ENCODE assay signal across 8 mouse cellular contexts in genomic region chr1:88260114-88260513, GRCm38 (mm10). TPM values are rescaled to one million over a fixed set of nuclear protein-coding genes. Genes with fewer than 3 reads are reported as not detected.
DNase-seq lines count a peak whose midpoint lies in the region; ATAC-seq and TF ChIP-seq lines count a peak whose summit lies in the region.

No protein-coding gene starts in this region.

- H3K4me1 ChIP-seq in cerebellum, adult 2 months (ENCODE audit: control insufficient read depth, insufficient read depth, low read length) = peaks cover 26% of the 10 kb centered on the region
- H3K4me1 ChIP-seq in neural tube, embryonic 14.5 days (ENCODE audit: control insufficient read depth, insufficient read depth, low read length) = no peaks in the 10 kb centered on the region

- H3K9me3 ChIP-seq in neural tube, embryonic 14.5 days (ENCODE audit: control insufficient read depth, low read length) = peaks cover 31% of the 10 kb centered on the region

- 72% methylated on average over 6 of the region's 6 CpGs for WGBS in cerebellum, adult 2 months
- 77% methylated on average over 6 of the region's 6 CpGs for WGBS in neural tube, embryonic 14.5 days

- H3K36me3 ChIP-seq in neural tube, embryonic 14.5 days (ENCODE audit: control insufficient read depth, insufficient read depth, low read length) = peaks cover 38% of the 10 kb centered on the region

- peak; percentile 73 to 79 for DNase-seq in cerebellum, postnatal 10 days
- no peak for DNase-seq in cerebellum, adult 2 months
- peak; percentile 60 for DNase-seq in right cerebral cortex, postnatal 4 days
- no peak for DNase-seq in right cerebral cortex, adult 18-20 months
- peak; percentile 82 for DNase-seq in kidney, postnatal 14 days
- no peak for DNase-seq in right cerebral cortex, postnatal 36 days (ENCODE audit: low spot score in 2 of 2)
- no peak for DNase-seq in layer of hippocampus, postnatal 36 days

- H3K27me3 ChIP-seq in cerebellum, adult 2 months (ENCODE audit: control insufficient read depth, insufficient read depth, low read length) = no peaks in the 10 kb centered on the region
- H3K27me3 ChIP-seq in neural tube, embryonic 14.5 days (ENCODE audit: control insufficient read depth, insufficient read depth, low read length) = no peaks in the 10 kb centered on the region

- H3K4me3 ChIP-seq in cerebellum, adult 2 months (replicated peaks; ENCODE audit: insufficient read depth, low read depth, low read length) = no peak overlapping the region
- no peak overlapping the region for H3K4me3 ChIP-seq in neural tube, embryonic 14.5 days (ENCODE audit: low read depth, low read length)

- no peak for TF ChIP-seq CTCF in cerebellum, adult 2 months (IDR thresholded peaks at IDR 0.05; ENCODE audit: borderline replicate concordance, insufficient read depth, low read depth, low read length)

- no peak overlapping the region for H3K4me2 ChIP-seq in neural tube, embryonic 14.5 days (ENCODE audit: low read depth, low read length)

- no peak for TF ChIP-seq POLR2A in cerebellum, adult 2 months (IDR thresholded peaks at IDR 0.05; ENCODE audit: borderline replicate concordance, insufficient read depth, low read length)

- peak; percentile 9 for ATAC-seq in neural tube, embryonic 14.5 days (ENCODE audit: low read depth)

- no peak overlapping the region for H3K27ac ChIP-seq in cerebellum, adult 2 months (ENCODE audit: insufficient read depth, low read length)
- no peak overlapping the region for H3K27ac ChIP-seq in neural tube, embryonic 14.5 days (ENCODE audit: low read depth, low read length)

- H3K9ac ChIP-seq in neural tube, embryonic 14.5 days (replicated peaks; ENCODE audit: low read depth, low read length) = no peak overlapping the region

RNA-seq across cellular contexts. Expression of gene Hjurp, which starts 17.3 kb away (rescaled TPM):
- 79.1 and 80.4 TPM in 2 replicates for polyA plus RNA-seq in cerebellum, adult 2 months (2012; rRNA removed)
- polyA plus RNA-seq in neural tube, embryonic 14.5 days (2014; fragmentation: Nextera tagmentation; extraction: Ambion mirVana) = 55.8 and 71.7 TPM in 2 replicates
- 10 to 100 TPM; 30.7 to 36.6 TPM for total RNA-seq in layer of hippocampus, postnatal 36 days (2021)

RNA-seq across cellular contexts. Expression of gene Trpm8, which starts 17.3 kb away (rescaled TPM):
- 0.48 and 0.49 TPM in 2 replicates for polyA plus RNA-seq in cerebellum, adult 2 months (2012; rRNA removed)
- polyA plus RNA-seq in neural tube, embryonic 14.5 days (2014; fragmentation: Nextera tagmentation; extraction: Ambion mirVana) = 0.07 TPM in 1 of 2 replicates, not detected in the other
- total RNA-seq in layer of hippocampus, postnatal 36 days (2021) = under 1 TPM in 1 of 2 experiments, not detected in 1; 0.15 TPM

RNA-seq across cellular contexts. Expression of gene Mroh2a, which starts 33.3 kb away (rescaled TPM):
- polyA plus RNA-seq in cerebellum, adult 2 months (2012; rRNA removed) = 0.25 and 0.43 TPM in 2 replicates
- 0.71 and 0.95 TPM in 2 replicates for polyA plus RNA-seq in neural tube, embryonic 14.5 days (2014; fragmentation: Nextera tagmentation; extraction: Ambion mirVana)
- total RNA-seq in layer of hippocampus, postnatal 36 days (2021) = under 1 TPM in 1 of 2 experiments, not detected in 1; 0.05 TPM

RNA-seq across cellular contexts. Expression of gene Ugt1a1, which starts 48.4 kb away (rescaled TPM):
- not detected in 2 replicates for polyA plus RNA-seq in cerebellum, adult 2 months (2012; rRNA removed)
- not detected in 2 replicates for polyA plus RNA-seq in neural tube, embryonic 14.5 days (2014; fragmentation: Nextera tagmentation; extraction: Ambion mirVana)
- total RNA-seq in layer of hippocampus, postnatal 36 days (2021) = not detected

RNA-seq across cellular contexts. Expression of gene Dnajb3, which starts 54.5 kb away (rescaled TPM):
- 2.9 and 3.5 TPM in 2 replicates for polyA plus RNA-seq in cerebellum, adult 2 months (2012; rRNA removed)
- 12.4 and 13.3 TPM in 2 replicates for polyA plus RNA-seq in neural tube, embryonic 14.5 days (2014; fragmentation: Nextera tagmentation; extraction: Ambion mirVana)
- total RNA-seq in layer of hippocampus, postnatal 36 days (2021) = 1 to 10 TPM; 2.2 to 3.0 TPM

Comparison
In these comparisons a context has a peak if more than half of its experiments do, and no peak if none do; other contexts are left out.
1. DNase-seq: peak in cerebellum, postnatal 10 days (2 of 2), right cerebral cortex, postnatal 4 days (single experiment) and kidney, postnatal 14 days (single experiment); none in cerebellum, adult 2 months (0 of 2), right cerebral cortex, adult 18-20 months (single experiment), right cerebral cortex, postnatal 36 days (0 of 2) and layer of hippocampus, postnatal 36 days (0 of 2).